Mouse (Mus musculus): Measurements from ENCODE around the gene 9130023H24Rik. TPM values are rescaled to one million over a fixed set of nuclear protein-coding genes. Genes with fewer than 3 reads are reported as not detected.

Gene 9130023H24Rik
- polyA plus RNA-seq (2015; fragmentation: Nextera tagmentation; extraction: Ambion mirVana): 4.9 and 6.8 TPM in 2 replicates

GRCm38 (mm10) chr7:128237927-128238778 is at the start of gene 9130023H24Rik:
TSS of gene 9130023H24Rik (minus strand) at chr7:128238031.
- H3K4me3 ChIP-seq (ENCODE audit: low read length): peak within 1 kb of the TSS; percentile 86
- H3K9ac ChIP-seq (ENCODE audit: low read length): peak within 1 kb of the TSS; percentile 89
- peak; percentile 91 for ATAC-seq (replicated peaks; ENCODE audit: extremely low read depth, insufficient read depth, low FRiP score)
- no peaks in the 10 kb centered on the region for H3K27me3 ChIP-seq (ENCODE audit: control insufficient read depth, insufficient read depth, low read length)
- under 1% methylated on average over 72 of the region's 72 CpGs for WGBS
- H3K9me3 ChIP-seq (replicated peaks; ENCODE audit: control insufficient read depth, low read length): no peaks in the 10 kb centered on the region
- H3K27ac ChIP-seq (ENCODE audit: low read length): peak within 1 kb of the TSS; percentile 99
- H3K4me2 ChIP-seq (ENCODE audit: low read depth, low read length): peak within 1 kb of the TSS; percentile 78
- peaks cover 15% of the 10 kb centered on the region for H3K4me1 ChIP-seq (ENCODE audit: control insufficient read depth, insufficient read depth, low read length)
- H3K36me3 ChIP-seq (ENCODE audit: control insufficient read depth, insufficient read depth): peaks cover 19% of the 10 kb centered on the region

DNA sequence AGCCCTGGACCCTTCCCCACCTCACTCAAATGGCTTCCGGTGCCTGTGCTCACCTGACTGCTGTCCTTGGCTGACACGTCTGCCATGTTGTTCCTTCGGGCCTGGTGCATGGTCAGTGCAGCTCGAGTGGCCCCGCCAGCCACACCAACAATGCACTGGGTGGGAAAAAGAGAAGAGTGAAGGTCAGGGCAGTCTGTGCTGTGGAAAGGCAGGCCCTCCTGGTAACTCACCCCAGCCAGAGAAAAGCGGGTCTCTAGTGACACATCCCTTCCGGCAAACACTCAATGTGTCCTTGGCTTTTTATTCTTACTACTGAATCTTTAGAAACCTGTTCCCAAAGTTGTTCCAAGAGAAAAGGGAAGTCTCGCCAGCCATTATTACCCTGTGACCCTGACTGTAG is 47.2 kb upstream of the 9130023H24Rik start:
- 82% methylated on average over 8 of the region's 8 CpGs for WGBS
- Histone ChIP-seq H3K4me2 (ENCODE audit: low read depth, low read length) (no peak overlapping the region), H3K4me3 (ENCODE audit: low read length) (no peak overlapping the region), H3K9me3 (replicated peaks; ENCODE audit: control insufficient read depth, low read length) (no peaks in the 10 kb centered on the region), H3K9ac (ENCODE audit: low read length) (no peak overlapping the region), H3K27me3 (ENCODE audit: control insufficient read depth, insufficient read depth, low read length) (no peaks in the 10 kb centered on the region), H3K36me3 (ENCODE audit: control insufficient read depth, insufficient read depth) (peaks cover 6% of the 10 kb centered on the region; the same call in 1 of the 2 replicates), H3K27ac (ENCODE audit: low read length) (no peak overlapping the region), H3K4me1 (ENCODE audit: control insufficient read depth, insufficient read depth, low read length) (peaks cover 14% of the 10 kb centered on the region)
- ATAC-seq (replicated peaks; ENCODE audit: extremely low read depth, insufficient read depth, low FRiP score): no peak

DNA sequence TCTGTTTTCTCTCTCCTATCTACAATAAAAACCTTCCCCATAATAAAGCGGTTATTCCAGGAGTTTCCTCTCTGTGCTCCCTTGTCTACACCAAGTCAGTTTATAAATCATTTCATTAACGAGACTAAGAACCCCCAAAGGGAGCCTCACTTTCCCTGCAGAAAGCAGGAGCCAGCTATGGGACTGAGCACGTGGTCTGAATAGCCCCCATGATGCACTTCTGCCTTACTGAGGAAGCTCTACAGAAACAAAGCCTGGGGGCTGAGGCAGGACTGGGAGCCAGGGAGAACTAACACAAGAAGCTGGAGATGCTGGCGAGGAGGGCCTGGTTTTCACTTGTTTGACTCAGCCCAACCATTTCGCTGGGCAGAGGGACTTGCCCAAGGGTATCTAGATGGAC is 46.2 kb upstream of the 9130023H24Rik start:
- no peak for ATAC-seq (replicated peaks; ENCODE audit: extremely low read depth, insufficient read depth, low FRiP score)
- Histone ChIP-seq H3K27ac (ENCODE audit: low read length) (no peak overlapping the region), H3K36me3 (ENCODE audit: control insufficient read depth, insufficient read depth) (peaks cover 11% of the 10 kb centered on the region), H3K4me1 (ENCODE audit: control insufficient read depth, insufficient read depth, low read length) (peaks cover 11% of the 10 kb centered on the region), H3K4me2 (ENCODE audit: low read depth, low read length) (no peak overlapping the region), H3K9ac (ENCODE audit: low read length) (no peak overlapping the region), H3K27me3 (ENCODE audit: control insufficient read depth, insufficient read depth, low read length) (no peaks in the 10 kb centered on the region), H3K9me3 (replicated peaks; ENCODE audit: control insufficient read depth, low read length) (no peaks in the 10 kb centered on the region), H3K4me3 (ENCODE audit: low read length) (no peak overlapping the region)
- whole genome bisulfite sequencing: 56% methylated on average over 5 of the region's 5 CpGs

- peaks cover 9% of the 10 kb centered on the region for H3K36me3 ChIP-seq (ENCODE audit: control insufficient read depth, insufficient read depth)
- no peak overlapping the region; the same call in 1 of the 2 replicates for H3K27ac ChIP-seq (ENCODE audit: low read length)
- H3K4me1 ChIP-seq (ENCODE audit: control insufficient read depth, insufficient read depth, low read length): peaks cover 4% of the 10 kb centered on the region
- H3K9me3 ChIP-seq (replicated peaks; ENCODE audit: control insufficient read depth, low read length): no peaks in the 10 kb centered on the region
- H3K9ac ChIP-seq (ENCODE audit: low read length): no peak overlapping the region
- no peak overlapping the region for H3K4me3 ChIP-seq (ENCODE audit: low read length)
- WGBS: 38% methylated on average over 7 of the region's 7 CpGs
- no peak overlapping the region for H3K4me2 ChIP-seq (ENCODE audit: low read depth, low read length)
- no peaks in the 10 kb centered on the region for H3K27me3 ChIP-seq (ENCODE audit: control insufficient read depth, insufficient read depth, low read length)
- ATAC-seq (replicated peaks; ENCODE audit: extremely low read depth, insufficient read depth, low FRiP score): no peak
Observed at GRCm38 (mm10) chr7:128282532-128283244, 44.9 kb upstream of the 9130023H24Rik start.

GRCm38 (mm10) chr7:128281765-128282164 is 43.9 kb upstream of the 9130023H24Rik start:
- Histone ChIP-seq H3K4me1 (ENCODE audit: control insufficient read depth, insufficient read depth, low read length) (peaks cover 4% of the 10 kb centered on the region), H3K27ac (ENCODE audit: low read length) (no peak overlapping the region), H3K4me2 (ENCODE audit: low read depth, low read length) (no peak overlapping the region), H3K36me3 (ENCODE audit: control insufficient read depth, insufficient read depth) (peaks cover 14% of the 10 kb centered on the region), H3K9ac (ENCODE audit: low read length) (no peak overlapping the region), H3K4me3 (ENCODE audit: low read length) (no peak overlapping the region), H3K27me3 (ENCODE audit: control insufficient read depth, insufficient read depth, low read length) (no peaks in the 10 kb centered on the region), H3K9me3 (replicated peaks; ENCODE audit: control insufficient read depth, low read length) (no peaks in the 10 kb centered on the region)
- WGBS: 83% methylated on average over 11 of the region's 11 CpGs
- ATAC-seq (replicated peaks; ENCODE audit: extremely low read depth, insufficient read depth, low FRiP score): no peak

DNA sequence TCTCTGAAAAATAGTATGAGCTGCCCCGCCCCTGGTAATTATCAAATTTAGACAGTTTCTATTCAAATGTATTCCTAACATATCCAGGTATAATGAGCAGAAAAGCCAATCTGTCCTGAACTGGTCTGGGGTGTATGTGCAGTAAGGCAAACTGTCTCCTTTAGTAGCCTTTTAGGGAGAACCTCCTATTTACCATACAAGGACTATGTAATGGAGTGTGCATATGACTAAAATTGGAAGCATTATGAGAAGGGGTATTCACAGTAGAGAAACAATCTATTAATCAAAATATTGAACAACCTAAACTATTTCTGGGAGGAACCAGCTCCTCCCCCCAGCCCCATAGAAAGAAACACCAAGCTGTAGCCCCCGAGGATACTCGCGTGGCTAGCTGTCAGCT is 41.9 kb upstream of the 9130023H24Rik start:
- Histone ChIP-seq H3K36me3 (ENCODE audit: control insufficient read depth, insufficient read depth) (peaks cover 27% of the 10 kb centered on the region), H3K9ac (ENCODE audit: low read length) (no peak overlapping the region), H3K9me3 (replicated peaks; ENCODE audit: control insufficient read depth, low read length) (no peaks in the 10 kb centered on the region), H3K4me3 (ENCODE audit: low read length) (no peak overlapping the region), H3K27me3 (ENCODE audit: control insufficient read depth, insufficient read depth, low read length) (no peaks in the 10 kb centered on the region), H3K4me2 (ENCODE audit: low read depth, low read length) (no peak overlapping the region), H3K27ac (ENCODE audit: low read length) (no peak overlapping the region), H3K4me1 (ENCODE audit: control insufficient read depth, insufficient read depth, low read length) (peaks cover 4% of the 10 kb centered on the region)
- ATAC-seq (replicated peaks; ENCODE audit: extremely low read depth, insufficient read depth, low FRiP score): no peak
- WGBS: 93% methylated on average over 4 of the region's 4 CpGs

DNA sequence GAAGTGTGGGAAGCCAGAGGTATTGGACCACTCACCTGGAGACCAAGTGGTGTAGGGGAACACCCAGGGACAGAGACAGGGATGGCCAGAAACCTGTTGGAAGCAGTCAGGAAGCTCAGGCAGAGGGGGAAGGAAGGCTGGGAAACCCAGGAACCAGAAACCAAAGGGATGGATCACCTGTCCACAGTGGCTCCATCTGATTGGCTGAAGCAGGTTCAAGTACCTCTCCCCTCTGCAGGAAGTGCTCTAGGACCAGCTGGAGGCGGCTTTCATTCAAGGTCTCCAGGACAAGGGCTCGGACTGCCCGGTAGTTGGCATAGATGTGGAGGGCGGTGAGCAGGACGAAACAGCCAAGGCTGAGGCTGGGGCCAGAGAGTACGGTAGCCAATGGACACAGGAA is 38.2 kb upstream of the 9130023H24Rik start:
- no peaks in the 10 kb centered on the region for H3K27me3 ChIP-seq (ENCODE audit: control insufficient read depth, insufficient read depth, low read length)
- H3K9me3 ChIP-seq (replicated peaks; ENCODE audit: control insufficient read depth, low read length): no peaks in the 10 kb centered on the region
- H3K27ac ChIP-seq (ENCODE audit: low read length): no peak overlapping the region
- H3K36me3 ChIP-seq (ENCODE audit: control insufficient read depth, insufficient read depth): peaks cover 50% of the 10 kb centered on the region
- no peak overlapping the region for H3K4me2 ChIP-seq (ENCODE audit: low read depth, low read length)
- 83% methylated on average over 6 of the region's 6 CpGs for WGBS
- no peak for ATAC-seq (replicated peaks; ENCODE audit: extremely low read depth, insufficient read depth, low FRiP score)
- no peak overlapping the region for H3K9ac ChIP-seq (ENCODE audit: low read length)
- H3K4me1 ChIP-seq (ENCODE audit: control insufficient read depth, insufficient read depth, low read length): no peaks in the 10 kb centered on the region
- no peak overlapping the region for H3K4me3 ChIP-seq (ENCODE audit: low read length)

GRCm38 (mm10) chr7:128271496-128271895 is 33.7 kb upstream of the 9130023H24Rik start:
- no peak overlapping the region for H3K4me2 ChIP-seq (ENCODE audit: low read depth, low read length)
- H3K9me3 ChIP-seq (replicated peaks; ENCODE audit: control insufficient read depth, low read length): no peaks in the 10 kb centered on the region
- H3K27me3 ChIP-seq (ENCODE audit: control insufficient read depth, insufficient read depth, low read length): no peaks in the 10 kb centered on the region
- peaks cover 3% of the 10 kb centered on the region; the same call in 1 of the 2 replicates for H3K4me1 ChIP-seq (ENCODE audit: control insufficient read depth, insufficient read depth, low read length)
- H3K4me3 ChIP-seq (ENCODE audit: low read length): no peak overlapping the region
- no peak overlapping the region for H3K27ac ChIP-seq (ENCODE audit: low read length)
- H3K9ac ChIP-seq (ENCODE audit: low read length): no peak overlapping the region
- 88% methylated on average over 9 of the region's 9 CpGs for WGBS
- peaks cover 36% of the 10 kb centered on the region for H3K36me3 ChIP-seq (ENCODE audit: control insufficient read depth, insufficient read depth)
- no peak for ATAC-seq (replicated peaks; ENCODE audit: extremely low read depth, insufficient read depth, low FRiP score)

DNA sequence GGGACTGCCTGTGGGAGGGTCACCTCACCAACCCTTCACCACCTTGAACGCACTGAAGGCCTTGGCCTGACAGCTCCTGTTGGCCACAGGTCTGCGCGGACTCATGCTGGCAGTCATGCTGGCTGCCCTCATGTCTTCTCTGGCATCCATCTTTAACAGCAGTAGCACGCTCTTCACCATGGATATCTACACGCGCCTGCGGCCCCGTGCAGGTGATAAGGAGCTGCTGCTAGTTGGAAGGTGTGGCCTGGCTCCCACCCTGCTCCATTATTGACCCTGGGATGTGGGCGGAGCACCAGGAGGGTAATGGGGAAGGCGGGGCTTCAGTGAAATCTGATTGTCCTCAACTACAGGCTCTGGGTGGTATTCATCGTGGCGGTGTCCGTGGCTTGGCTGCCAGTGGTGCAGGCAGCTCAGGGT is 32.6 kb upstream of the 9130023H24Rik start:
- ATAC-seq (replicated peaks; ENCODE audit: extremely low read depth, insufficient read depth, low FRiP score): peak; percentile 52
- Histone ChIP-seq H3K4me2 (ENCODE audit: low read depth, low read length) (peak overlapping the region; percentile 19; the same call in 1 of the 2 replicates), H3K36me3 (ENCODE audit: control insufficient read depth, insufficient read depth) (peaks cover 28% of the 10 kb centered on the region), H3K4me1 (ENCODE audit: control insufficient read depth, insufficient read depth, low read length) (peaks cover 3% of the 10 kb centered on the region; the same call in 1 of the 2 replicates), H3K27me3 (ENCODE audit: control insufficient read depth, insufficient read depth, low read length) (no peaks in the 10 kb centered on the region), H3K9ac (ENCODE audit: low read length) (no peak overlapping the region), H3K27ac (ENCODE audit: low read length) (no peak overlapping the region), H3K9me3 (replicated peaks; ENCODE audit: control insufficient read depth, low read length) (no peaks in the 10 kb centered on the region), H3K4me3 (ENCODE audit: low read length) (no peak overlapping the region)
- 34% methylated on average over 13 of the region's 13 CpGs for WGBS
